Mouse (Mus musculus) neutrophil, adult 83 days (primary cell): ENCODE measurements around the gene Ddx10. TPM values are rescaled to one million over a fixed set of nuclear protein-coding genes. Genes with fewer than 3 reads are reported as not detected.

Experiments
- total RNA-seq, 2 experiments: library from RNA; stranded (reverse); gene quantifications; one replicate each; pipeline ENCODE4 v1.2.4; 2023

Ddx10 gene
- 10 to 100 TPM; 10.2 to 10.9 TPM for total RNA-seq

GRCm38 (mm10) chr9:53247953-53248397 is at the start of gene Ddx10:
Gene Ddx10 (minus strand): TSS chr9:53248053.

Other genes with a start within 250 kb of the Ddx10 start
- gene Exph5, start 53.6 kb upstream of the Ddx10 start, total RNA-seq: not detected
- 1 to 10 TPM; 2.4 to 3.0 TPM for gene Kdelc2, start 136.0 kb upstream of the Ddx10 start, total RNA-seq
- not detected for gene 4930550C14Rik, start 154.3 kb upstream of the Ddx10 start, total RNA-seq